Mouse (Mus musculus) thymus, adult 2 months (tissue): ENCODE results near the gene Tnfsf9. TPM values are rescaled to one million over a fixed set of nuclear protein-coding genes. Genes with fewer than 3 reads are reported as not detected.
"Not testable (repeated sequence)": the region's sequence is repeated elsewhere in the genome, so short reads cannot be mapped to it uniquely, and the experiment has no call there.

Source experiments
- DNase-seq: peaks from one replicate; pipeline ENCODE4 v3.0.0; 2021
- H3K27ac ChIP-seq: fragments of 200-500 bp; 2 replicates; pipeline ENCODE4 v1.5.1; 2012; ENCODE audit warnings: low read length, control low read depth; ENCODE audit not compliant: control insufficient read depth, insufficient read depth
- H3K27me3 ChIP-seq: fragments of 200-500 bp; 2 replicates; pipeline ENCODE4 v1.6.1; 2012; ENCODE audit warnings: mild to moderate bottlenecking, low read length, moderate library complexity, mixed read lengths; ENCODE audit not compliant: control insufficient read depth, insufficient read depth
- H3K36me3 ChIP-seq: fragments of 200-500 bp; 2 replicates; pipeline ENCODE4 v1.6.1; 2012; ENCODE audit warnings: mild to moderate bottlenecking, low read length, moderate library complexity; ENCODE audit not compliant: control insufficient read depth, insufficient read depth
- H3K4me1 ChIP-seq: fragments of 200-500 bp; replicated peaks from 2 replicates; pipeline ENCODE4 v1.6.1; 2012; ENCODE audit warnings: low read length; ENCODE audit not compliant: control insufficient read depth, insufficient read depth
- H3K4me3 ChIP-seq: fragments of 200-500 bp; 2 replicates; pipeline ENCODE4 v1.5.1; 2012; ENCODE audit warnings: mild to moderate bottlenecking, low read length, control low read depth, moderate library complexity; ENCODE audit not compliant: control insufficient read depth, insufficient read depth
- CTCF ChIP-seq: fragments of 200-500 bp; IDR thresholded peaks from 2 replicates; pipeline ENCODE4 v1.5.1; 2012; ENCODE audit warnings: mild to moderate bottlenecking, control low read depth, low read length, moderate library complexity, borderline replicate concordance; ENCODE audit not compliant: control insufficient read depth, poor library complexity, insufficient read depth; ENCODE audit errors: extremely low read depth
- POLR2A ChIP-seq: fragments of 200-500 bp; IDR thresholded peaks from 2 replicates; pipeline ENCODE4 v1.6.1; 2012; ENCODE audit warnings: mild to moderate bottlenecking, low read length, control low read depth, moderate library complexity; ENCODE audit not compliant: control insufficient read depth, poor library complexity, insufficient read depth; ENCODE audit errors: extremely low read depth
- WGBS: fragments of 180-500 bp; shearing (Covaris S2); methylation state at CpG from one replicate; pipeline ENCODE4 v1.1.7; 2018; 5-methylcytosine and 5-hydroxymethylcytosine counted together
- polyA plus RNA-seq: library from polyadenylated mRNA; depleted of rRNA; stranded (reverse); fragments of >200 nt; gene quantifications from 2 replicates; pipeline ENCODE4 v1.2.3, GENCODE M21; 2012

Tnfsf9 gene
- polyA plus RNA-seq, 1 experiment = 12.3 TPM

- H3K36me3 ChIP-seq = no peaks in the 10 kb centered on the region
- no peaks in the 10 kb centered on the region for H3K27me3 ChIP-seq
- no peak overlapping the region for H3K4me3 ChIP-seq
- TF ChIP-seq CTCF (no peak), POLR2A (no peak)
- 82% methylated on average over 3 of the region's 3 CpGs for WGBS
- H3K4me1 ChIP-seq = no peaks in the 10 kb centered on the region
- no peak overlapping the region for H3K27ac ChIP-seq
- no peak for DNase-seq
These were observed 20.9 kb downstream of the Tnfsf9 start for GRCm38 (mm10) chr17:57125853-57126622.

- 73% methylated on average over 1 of the region's 1 CpGs for WGBS
- no peak overlapping the region for H3K4me3 ChIP-seq
- no peaks in the 10 kb centered on the region for H3K36me3 ChIP-seq
- no peak overlapping the region for H3K27ac ChIP-seq
- H3K4me1 ChIP-seq = no peaks in the 10 kb centered on the region
- no peaks in the 10 kb centered on the region for H3K27me3 ChIP-seq
- no peak for DNase-seq
- TF ChIP-seq POLR2A (no peak), CTCF (no peak)
These were observed 26.7 kb downstream of the Tnfsf9 start for GRCm38 (mm10) chr17:57131793-57132192.

- not testable (repeated sequence) for H3K4me3 ChIP-seq, H3K36me3 ChIP-seq, H3K27ac ChIP-seq, H3K4me1 ChIP-seq, H3K27me3 ChIP-seq, DNase-seq
- WGBS = 67% methylated on average over 3 of the region's 3 CpGs
These were observed 28.9 kb downstream of the Tnfsf9 start for GRCm38 (mm10) chr17:57134021-57134420.

- TF ChIP-seq POLR2A = no peak
- TF ChIP-seq CTCF = no peak
- no peak for DNase-seq
- 89% methylated on average over 2 of the region's 2 CpGs for WGBS
- Histone ChIP-seq H3K27ac (no peak overlapping the region), H3K4me1 (no peaks in the 10 kb centered on the region), H3K36me3 (no peaks in the 10 kb centered on the region), H3K4me3 (no peak overlapping the region), H3K27me3 (no peaks in the 10 kb centered on the region)
These were observed 29.6 kb downstream of the Tnfsf9 start for GRCm38 (mm10) chr17:57134693-57135092.

- H3K36me3 ChIP-seq = no peaks in the 10 kb centered on the region
- H3K4me3 ChIP-seq = no peak overlapping the region
- TF ChIP-seq CTCF = no peak
- no peak for TF ChIP-seq POLR2A
- 94% methylated on average over 3 of the region's 3 CpGs for WGBS
- H3K27ac ChIP-seq = no peak overlapping the region
- no peaks in the 10 kb centered on the region for H3K27me3 ChIP-seq
- H3K4me1 ChIP-seq = no peaks in the 10 kb centered on the region
- no peak for DNase-seq
These were observed 30.5 kb downstream of the Tnfsf9 start for GRCm38 (mm10) chr17:57135635-57136034.

- no peak for TF ChIP-seq POLR2A
- no peak for TF ChIP-seq CTCF
- Histone ChIP-seq H3K27ac (no peak overlapping the region), H3K27me3 (no peaks in the 10 kb centered on the region), H3K4me3 (no peak overlapping the region), H3K36me3 (no peaks in the 10 kb centered on the region), H3K4me1 (no peaks in the 10 kb centered on the region)
- 91% methylated on average over 4 of the region's 4 CpGs for WGBS
- DNase-seq = no peak
These were observed 33.6 kb downstream of the Tnfsf9 start for GRCm38 (mm10) chr17:57138676-57139075.

GRCm38 (mm10) chr17:57139708-57140107 lies 34.6 kb downstream of the Tnfsf9 start:
- Histone ChIP-seq H3K27ac (no peak overlapping the region), H3K4me1 (no peaks in the 10 kb centered on the region), H3K27me3 (no peaks in the 10 kb centered on the region), H3K4me3 (no peak overlapping the region), H3K36me3 (no peaks in the 10 kb centered on the region)
- 75% methylated on average over 3 of the region's 3 CpGs for WGBS
- no peak for TF ChIP-seq CTCF
- TF ChIP-seq POLR2A = no peak
- DNase-seq = no peak
